Mouse (Mus musculus) lung, embryonic 14.5 days (tissue): Measurements from ENCODE around the gene Chgb. TPM values are rescaled to one million over a fixed set of nuclear protein-coding genes. Genes with fewer than 3 reads are reported as not detected.

Experiments
- ATAC-seq: fragments of 200-750 bp; cut with Nextera tagmentation; 2 replicates; pipeline ENCODE4 v1.8.0; 2017; ENCODE audit warnings: mild to moderate bottlenecking, moderate TSS enrichment, moderate library complexity; ENCODE audit not compliant: insufficient read depth
- DNase-seq: peaks from one replicate; pipeline ENCODE4 v3.0.0-alpha.2; 2015
- H3K27ac ChIP-seq: fragments of 300-500 bp; sonication (generic); 2 replicates; pipeline ENCODE4 v1.5.1; 2014; ENCODE audit warnings: low read depth, mild to moderate bottlenecking, moderate library complexity
- H3K27me3 ChIP-seq: fragments of 300-500 bp; sonication (generic); 2 replicates; pipeline ENCODE4 v1.6.1; 2014; ENCODE audit warnings: low read length, control low read depth; ENCODE audit not compliant: insufficient read depth
- H3K36me3 ChIP-seq: fragments of 300-500 bp; sonication (generic); 2 replicates; pipeline ENCODE4 v1.6.1; 2014; ENCODE audit warnings: control low read depth; ENCODE audit not compliant: insufficient read depth
- H3K4me1 ChIP-seq: fragments of 300-500 bp; sonication (generic); 2 replicates; pipeline ENCODE4 v1.6.1; 2014; ENCODE audit warnings: antibody characterized with exemption, control low read depth; ENCODE audit not compliant: insufficient read depth
- H3K4me2 ChIP-seq: fragments of 300-500 bp; sonication (generic); 2 replicates; pipeline ENCODE4 v1.6.1; 2014; ENCODE audit warnings: mild to moderate bottlenecking
- H3K4me3 ChIP-seq: fragments of 300-500 bp; sonication (generic); 2 replicates; pipeline ENCODE4 v1.5.1; 2014; ENCODE audit warnings: low read depth, low read length
- H3K9ac ChIP-seq: fragments of 300-500 bp; sonication (generic); 2 replicates; pipeline ENCODE4 v1.6.1; 2014
- H3K9me3 ChIP-seq: fragments of 300-500 bp; sonication (generic); 2 replicates; pipeline ENCODE4 v1.6.1; 2016; ENCODE audit warnings: low read depth, low read length, control low read depth
- CTCF ChIP-seq: IDR thresholded peaks from 2 replicates; pipeline ENCODE4 v1.5.1; 2016; ENCODE audit warnings: antibody characterized with exemption, low read depth
- WGBS: fragments of 180-500 bp; shearing (Covaris S2); extraction: QIAGEN DNeasy Blood & Tissue Kit; methylation state at CpG from one replicate; pipeline ENCODE4 v1.1.7; 2014; 5-methylcytosine and 5-hydroxymethylcytosine counted together
- polyA plus RNA-seq: library from polyadenylated mRNA; unstranded; fragments of >200 nt; fragmentation: Nextera tagmentation; extraction: Ambion mirVana; gene quantifications from 2 replicates; pipeline ENCODE4 v1.2.1, GENCODE M21; 2014

The Chgb gene
- polyA plus RNA-seq, 1 experiment from 2014 or later, result 0.14 TPM

DNA sequence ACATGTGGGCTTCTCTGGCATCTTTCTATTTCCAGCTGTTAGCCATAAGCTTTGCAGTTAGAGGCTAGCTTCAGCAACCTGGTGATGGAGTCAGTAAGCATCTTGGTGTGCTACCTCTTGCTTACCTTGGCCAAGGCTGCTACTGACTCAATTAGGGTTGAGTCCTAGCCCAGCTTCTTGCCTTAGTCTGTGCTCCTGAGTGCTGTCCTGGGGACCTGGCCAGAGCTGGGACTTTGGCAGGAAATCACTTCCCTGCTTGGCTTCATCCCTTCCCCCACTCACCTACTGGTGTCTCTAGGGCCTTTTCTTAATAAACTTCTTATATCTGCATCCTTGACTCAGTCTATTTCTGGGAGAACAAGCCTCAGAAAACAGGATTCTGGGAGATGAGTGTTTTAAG, 30.4 kb upstream of the Chgb start:
- H3K4me3 ChIP-seq, result no peak overlapping the region
- H3K36me3 ChIP-seq, result no peaks in the 10 kb centered on the region
- no peak for TF ChIP-seq CTCF
- no peak overlapping the region for H3K9ac ChIP-seq
- H3K4me1 ChIP-seq, result no peaks in the 10 kb centered on the region
- ATAC-seq (no peak), DNase-seq (no peak)
- H3K27me3 ChIP-seq, result no peaks in the 10 kb centered on the region
- no peak overlapping the region for H3K4me2 ChIP-seq
- no peak overlapping the region for H3K27ac ChIP-seq
- H3K9me3 ChIP-seq, result no peaks in the 10 kb centered on the region

DNA sequence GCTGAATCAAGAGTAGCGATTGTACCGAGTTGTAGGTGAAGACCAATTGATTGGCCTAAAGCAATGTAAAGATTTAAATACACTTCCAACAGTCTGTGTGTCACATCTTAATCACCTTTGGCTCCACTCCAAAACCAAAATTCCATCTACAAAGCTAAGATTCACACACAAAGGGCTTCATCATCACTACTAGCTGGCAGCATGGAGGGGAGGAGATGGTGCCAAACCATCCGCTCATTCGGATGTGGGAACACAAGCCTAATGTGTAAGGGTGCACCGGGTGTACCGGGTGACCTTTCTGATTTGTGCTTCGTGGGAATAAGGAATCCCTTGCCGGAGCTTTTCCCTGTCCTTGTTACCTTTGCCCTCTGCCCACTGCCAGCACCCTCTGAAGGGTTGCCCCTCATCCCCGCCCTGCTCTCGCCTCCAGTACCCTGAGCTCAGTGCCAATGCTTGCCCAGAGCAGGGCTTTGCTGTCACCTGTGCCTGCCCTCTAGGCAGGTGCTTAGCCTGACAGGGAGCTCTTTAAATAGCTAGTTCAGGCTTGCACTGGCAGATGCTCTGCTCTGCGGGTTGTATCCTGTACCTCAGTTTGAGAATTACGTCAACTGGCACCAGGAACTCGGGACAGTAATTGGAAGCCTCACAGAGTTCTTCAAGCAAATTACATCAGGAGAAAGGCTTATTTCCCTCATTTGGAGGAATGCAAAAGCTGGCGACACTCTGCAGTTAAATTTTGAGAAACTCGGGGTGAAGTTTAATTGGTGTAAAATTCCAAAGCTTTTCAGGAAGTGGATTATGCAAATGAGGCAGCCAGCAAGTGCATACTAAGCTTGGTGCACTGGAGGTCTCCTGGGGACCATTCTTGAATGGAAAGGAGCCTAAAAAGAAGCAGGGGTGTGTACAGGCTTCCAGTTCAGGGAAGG, 29.7 kb upstream of the Chgb start:
- H3K9me3 ChIP-seq, result no peaks in the 10 kb centered on the region
- no peak for TF ChIP-seq CTCF
- no peaks in the 10 kb centered on the region for H3K36me3 ChIP-seq
- H3K27me3 ChIP-seq, result no peaks in the 10 kb centered on the region
- H3K9ac ChIP-seq, result no peak overlapping the region
- ATAC-seq, result no peak
- WGBS, result 72% methylated on average over 15 of the region's 15 CpGs
- no peak for DNase-seq
- no peak overlapping the region for H3K4me2 ChIP-seq
- H3K4me3 ChIP-seq, result no peak overlapping the region
- no peak overlapping the region for H3K27ac ChIP-seq
- H3K4me1 ChIP-seq, result no peaks in the 10 kb centered on the region

DNA sequence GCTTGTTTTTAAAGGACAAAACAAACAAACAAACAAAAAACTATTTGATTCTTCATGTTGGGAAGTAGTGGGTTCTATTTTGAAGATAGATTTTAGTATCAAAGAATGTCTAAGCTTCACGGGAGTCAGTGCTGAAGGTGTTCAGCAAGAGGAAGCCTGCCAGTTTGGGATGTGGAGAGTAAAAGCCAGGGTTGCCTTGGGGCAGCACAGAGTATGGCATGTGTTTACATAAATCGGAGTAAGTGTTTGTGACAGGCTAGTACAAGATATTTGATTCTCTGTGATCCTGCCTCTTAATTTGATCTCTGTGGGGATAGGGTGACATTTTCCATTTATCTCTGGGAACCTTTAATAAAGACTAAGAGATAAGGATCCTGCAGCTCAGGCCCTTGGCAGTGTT, 28.7 kb upstream of the Chgb start:
- no peak overlapping the region for H3K4me2 ChIP-seq
- no peak overlapping the region for H3K27ac ChIP-seq
- no peak for DNase-seq
- no peak for TF ChIP-seq CTCF
- no peaks in the 10 kb centered on the region for H3K4me1 ChIP-seq
- WGBS, result 35% methylated on average over 2 of the region's 2 CpGs
- H3K27me3 ChIP-seq, result no peaks in the 10 kb centered on the region
- H3K9me3 ChIP-seq, result no peaks in the 10 kb centered on the region
- no peaks in the 10 kb centered on the region for H3K36me3 ChIP-seq
- no peak overlapping the region for H3K9ac ChIP-seq
- H3K4me3 ChIP-seq, result no peak overlapping the region
- no peak for ATAC-seq

DNA sequence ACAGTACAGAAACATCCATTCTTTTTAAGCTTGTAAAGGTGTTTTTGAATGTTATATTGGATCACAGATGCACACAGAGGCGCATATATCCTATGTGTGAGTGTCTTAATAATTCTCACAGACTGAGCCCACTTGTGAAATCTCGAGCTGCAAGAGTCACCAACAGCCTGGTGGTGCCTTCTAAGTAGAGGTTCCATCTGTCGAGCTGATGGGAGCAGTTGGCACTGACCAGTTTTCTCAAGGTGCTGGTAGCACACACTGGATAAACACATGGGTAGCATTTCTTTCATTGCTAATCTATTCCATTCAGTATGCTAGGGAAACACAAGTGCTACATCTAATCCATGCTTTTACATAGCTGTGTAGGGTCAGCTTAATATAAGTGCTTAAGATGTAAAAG, 27.9 kb upstream of the Chgb start:
- no peak overlapping the region for H3K27ac ChIP-seq
- H3K4me1 ChIP-seq, result no peaks in the 10 kb centered on the region
- no peak overlapping the region for H3K9ac ChIP-seq
- H3K27me3 ChIP-seq, result no peaks in the 10 kb centered on the region
- no peak overlapping the region for H3K4me3 ChIP-seq
- H3K36me3 ChIP-seq, result no peaks in the 10 kb centered on the region
- H3K4me2 ChIP-seq, result no peak overlapping the region
- no peak for DNase-seq
- WGBS, result 71% methylated on average over 3 of the region's 3 CpGs
- no peak for ATAC-seq
- TF ChIP-seq CTCF, result no peak
- no peaks in the 10 kb centered on the region for H3K9me3 ChIP-seq

DNA sequence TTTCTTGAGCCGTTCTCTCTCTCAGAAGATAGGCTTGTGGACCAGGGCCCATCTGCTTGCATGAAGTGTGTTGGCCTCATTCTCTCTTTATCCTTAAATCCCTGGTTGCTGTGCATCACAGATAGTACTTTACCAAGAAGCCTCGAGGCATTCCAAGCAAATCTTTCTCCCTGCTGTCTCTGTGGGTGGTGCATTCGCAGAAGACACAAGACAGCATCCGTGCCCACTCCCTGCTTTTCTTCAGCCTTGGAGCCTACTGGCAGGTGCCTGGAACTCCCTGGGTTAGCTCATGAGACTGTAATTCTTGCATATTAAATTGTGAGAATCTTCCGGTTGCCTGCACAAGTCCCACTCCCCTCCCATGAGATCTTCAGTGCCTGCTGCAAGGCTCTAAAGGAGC, 23.2 kb upstream of the Chgb start:
- WGBS, result 74% methylated on average over 5 of the region's 5 CpGs
- H3K9me3 ChIP-seq, result no peaks in the 10 kb centered on the region
- no peak overlapping the region for H3K4me3 ChIP-seq
- no peaks in the 10 kb centered on the region for H3K4me1 ChIP-seq
- ATAC-seq (no peak), DNase-seq (no peak)
- no peak for TF ChIP-seq CTCF
- H3K36me3 ChIP-seq, result no peaks in the 10 kb centered on the region
- H3K9ac ChIP-seq, result no peak overlapping the region
- H3K27me3 ChIP-seq, result no peaks in the 10 kb centered on the region
- H3K27ac ChIP-seq, result no peak overlapping the region
- no peak overlapping the region for H3K4me2 ChIP-seq

DNA sequence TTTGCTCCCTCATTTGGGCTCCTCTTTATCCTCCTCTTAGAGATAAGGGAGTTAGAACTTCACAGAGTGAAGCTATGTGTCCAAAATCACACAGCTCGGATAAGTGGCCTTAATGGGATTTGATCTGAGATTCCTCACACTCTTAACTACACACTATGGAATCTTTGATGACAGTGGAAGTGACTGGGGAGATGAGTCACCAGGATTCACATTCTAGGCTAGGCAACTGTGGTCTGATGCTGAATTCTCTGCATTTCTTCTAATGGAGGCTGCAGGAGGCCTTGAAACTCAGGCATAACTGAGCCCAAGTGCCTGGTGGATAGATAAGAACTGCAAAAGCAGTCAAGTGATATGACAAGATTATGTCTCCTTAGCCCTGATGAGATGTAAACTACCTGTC, 10.3 kb upstream of the Chgb start:
- Histone ChIP-seq H3K36me3 (no peaks in the 10 kb centered on the region), H3K4me2 (no peak overlapping the region), H3K27me3 (no peaks in the 10 kb centered on the region), H3K27ac (no peak overlapping the region), H3K4me3 (no peak overlapping the region), H3K4me1 (no peaks in the 10 kb centered on the region), H3K9me3 (no peaks in the 10 kb centered on the region), H3K9ac (no peak overlapping the region)
- 41% methylated on average over 1 of the region's 1 CpGs for WGBS
- TF ChIP-seq CTCF, result no peak
- DNase-seq (no peak), ATAC-seq (no peak)

DNA sequence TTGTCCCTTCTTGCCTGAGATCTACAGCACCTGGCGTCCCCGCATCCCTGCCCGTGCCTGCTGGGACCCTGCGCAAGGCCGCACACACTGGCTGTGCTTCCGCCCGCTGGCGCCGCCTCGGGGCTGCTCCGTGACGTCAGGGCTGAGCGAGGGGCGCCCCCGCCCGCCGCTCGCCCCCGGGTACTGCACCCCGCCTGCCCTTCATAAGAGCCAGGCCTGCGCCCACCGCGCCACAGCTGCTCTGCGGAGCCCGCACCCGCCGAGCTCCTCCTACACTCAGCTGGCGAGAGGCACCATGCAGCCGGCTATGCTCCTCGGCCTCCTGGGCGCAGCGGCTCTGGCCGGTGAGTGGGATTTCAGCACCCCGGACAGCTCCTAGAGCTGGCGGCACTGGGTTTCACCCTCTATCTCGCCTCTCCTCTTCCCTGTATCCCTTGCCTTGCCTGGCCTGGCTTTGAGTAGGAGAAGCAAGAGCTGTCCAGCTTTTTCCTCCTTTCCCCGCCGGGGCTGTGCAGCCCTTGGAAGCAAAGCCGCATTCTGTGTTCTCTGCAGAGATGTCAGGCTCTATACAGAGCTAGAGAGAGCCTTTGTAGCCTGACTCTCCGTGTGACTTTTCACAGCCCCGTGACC, 476 bp downstream of the Chgb start:
- H3K36me3 ChIP-seq, result no peaks in the 10 kb centered on the region
- no peak overlapping the region for H3K27ac ChIP-seq
- DNase-seq, result peak; percentile 98
- H3K4me2 ChIP-seq, result peak overlapping the region; percentile 74
- ATAC-seq, result peak; percentile 100
- H3K9me3 ChIP-seq, result no peaks in the 10 kb centered on the region
- WGBS, result 1% methylated on average over 41 of the region's 41 CpGs
- peak overlapping the region; percentile 37 for H3K4me3 ChIP-seq
- H3K9ac ChIP-seq, result no peak overlapping the region
- H3K27me3 ChIP-seq, result no peaks in the 10 kb centered on the region
- no peaks in the 10 kb centered on the region for H3K4me1 ChIP-seq
- TF ChIP-seq CTCF, result no peak
